Mouse (Mus musculus): ENCODE results near the gene Mgarp.

DNA sequence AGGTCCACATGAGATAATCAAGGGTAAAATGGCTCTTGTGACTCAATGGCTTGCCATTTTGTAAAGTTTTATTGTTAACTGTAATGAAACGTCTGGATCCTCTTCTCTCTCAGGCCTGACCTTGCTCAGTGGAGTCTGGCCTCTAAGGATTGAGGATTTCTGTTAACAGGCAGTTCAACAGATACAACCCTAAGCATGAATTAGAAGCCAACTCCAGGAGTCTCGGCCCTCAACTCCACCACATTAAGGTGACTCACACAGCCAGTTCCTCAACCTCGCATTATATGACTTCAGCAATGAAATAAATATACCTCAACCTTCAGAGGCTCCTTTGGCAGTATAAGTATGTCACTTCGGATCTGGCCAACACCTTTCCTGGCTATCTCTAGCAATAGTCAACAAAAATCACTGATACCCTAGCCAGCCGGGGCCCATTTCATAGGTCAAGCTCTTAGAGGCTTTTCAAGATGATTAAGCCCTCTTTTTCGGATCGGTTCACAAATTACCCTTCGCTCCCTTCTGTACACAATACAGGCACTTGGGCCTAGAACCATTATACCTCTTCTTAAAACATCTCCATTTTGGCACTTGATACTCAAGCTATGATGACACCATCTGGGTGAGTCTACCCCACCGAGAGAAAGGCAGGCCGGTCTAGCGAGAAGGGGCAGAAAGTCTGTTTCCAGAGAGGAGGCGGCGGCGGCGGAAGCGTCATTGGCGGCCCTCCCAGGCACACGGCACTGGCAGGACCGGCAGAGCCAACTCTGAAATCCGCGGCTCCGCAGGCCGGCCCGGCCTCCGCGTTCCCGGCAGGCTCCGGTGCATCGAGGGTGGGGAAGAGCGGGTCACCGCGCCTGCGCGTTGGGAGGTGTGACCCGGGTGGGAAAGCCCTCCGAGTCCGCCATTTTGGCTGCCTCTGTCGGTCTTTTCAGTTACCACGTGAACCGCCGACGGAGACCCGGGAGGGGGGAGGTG, 18.8 kb upstream of the Mgarp start, which contains the start of gene Naa15:
- TF ChIP-seq CTCF (IDR thresholded peaks at IDR 0.05; ENCODE audit: low read depth, low read length) (no peak), TAL1 (conservative IDR thresholded peaks at IDR 0.05; ENCODE audit: low read depth, low read length) (no peak)

Measured in G1E (cell line).